Mouse (Mus musculus) heart, embryonic 10.5 days (tissue): ENCODE results near the gene Siah2. TPM values are rescaled to one million over a fixed set of nuclear protein-coding genes. Genes with fewer than 3 reads are reported as not detected.

ENCODE experiments used
- DNase-seq: peaks from one replicate; pipeline ENCODE4 v3.0.0-alpha.2; 2017; ENCODE audit warnings: low spot score
- H3K27ac ChIP-seq: fragments of 300-500 bp; sonication (generic); 2 replicates; pipeline ENCODE4 v1.5.1; 2016; ENCODE audit warnings: mild to moderate bottlenecking
- H3K27me3 ChIP-seq: fragments of 300-500 bp; sonication (generic); 2 replicates; pipeline ENCODE4 v1.6.1; 2016; ENCODE audit warnings: mild to moderate bottlenecking; ENCODE audit not compliant: poor library complexity, insufficient read depth, severe bottlenecking
- H3K36me3 ChIP-seq: fragments of 300-500 bp; sonication (generic); 2 replicates; pipeline ENCODE4 v1.6.1; 2016; ENCODE audit warnings: mild to moderate bottlenecking, moderate library complexity
- H3K4me1 ChIP-seq: fragments of 300-500 bp; sonication (generic); 2 replicates; pipeline ENCODE4 v1.6.1; 2016; ENCODE audit warnings: mild to moderate bottlenecking
- H3K4me3 ChIP-seq: fragments of 300-500 bp; sonication (generic); 2 replicates; pipeline ENCODE4 v1.5.1; 2016; ENCODE audit warnings: mild to moderate bottlenecking, moderate library complexity
- H3K9me3 ChIP-seq: fragments of 300-500 bp; sonication (generic); 2 replicates; pipeline ENCODE4 v1.6.1; 2016; ENCODE audit warnings: mild to moderate bottlenecking, moderate library complexity
- WGBS: fragments of 180-500 bp; shearing (Covaris S2); methylation state at CpG from one replicate; pipeline ENCODE4 v1.1.7; 2016; 5-methylcytosine and 5-hydroxymethylcytosine counted together
- polyA plus RNA-seq: library from polyadenylated mRNA; unstranded; fragments of >200 nt; fragmentation: Nextera tagmentation; extraction: Ambion mirVana; gene quantifications from 2 replicates; pipeline ENCODE4 v1.2.1, GENCODE M21; 2016

Gene Siah2
- polyA plus RNA-seq, 1 experiment from 2014 or later: 6.6 TPM

- Histone ChIP-seq H3K4me3 (peak within 1 kb of the TSS; percentile 64), H3K27me3 (no peaks in the 10 kb centered on the region), H3K4me1 (peaks cover 8% of the 10 kb centered on the region), H3K36me3 (no peaks in the 10 kb centered on the region), H3K27ac (peak within 1 kb of the TSS; percentile 70), H3K9me3 (no peaks in the 10 kb centered on the region)
- under 1% methylated on average over 34 of the region's 34 CpGs for WGBS
- peak; percentile 79 for DNase-seq
These were observed 55.5 kb downstream of the Siah2 start, which contains the start of gene Erich6 for GRCm38 (mm10) chr3:58636406-58637295. Erich6 (minus strand) TSS chr3:58637207.

- H3K4me1 ChIP-seq: peaks cover 4% of the 10 kb centered on the region; the same call in 1 of the 2 replicates
- no peaks in the 10 kb centered on the region for H3K36me3 ChIP-seq
- no peak for DNase-seq
- H3K9me3 ChIP-seq: no peaks in the 10 kb centered on the region
- no peaks in the 10 kb centered on the region for H3K27me3 ChIP-seq
- no peak overlapping the region for H3K4me3 ChIP-seq
- H3K27ac ChIP-seq: no peak overlapping the region
- WGBS: 70% methylated on average over 2 of the region's 2 CpGs
These were observed 60.5 kb downstream of the Siah2 start for GRCm38 (mm10) chr3:58631693-58632092.

- no peaks in the 10 kb centered on the region for H3K27me3 ChIP-seq
These were observed 67.2 kb downstream of the Siah2 start for GRCm38 (mm10) chr3:58624981-58625380.

More at GRCm38 (mm10) chr3:58624981-58625380, 67.2 kb downstream of the Siah2 start:
- 68% methylated on average over 4 of the region's 4 CpGs for WGBS
- no peaks in the 10 kb centered on the region for H3K9me3 ChIP-seq
- DNase-seq: no peak
- H3K27ac ChIP-seq: no peak overlapping the region
- no peaks in the 10 kb centered on the region for H3K4me1 ChIP-seq
- no peaks in the 10 kb centered on the region for H3K36me3 ChIP-seq
- H3K4me3 ChIP-seq: no peak overlapping the region

Other genes starting within 250 kb of the Siah2 start
- 45.2 and 47.5 TPM in 2 replicates for gene Eif2a, start 166.6 kb downstream of the Siah2 start, polyA plus RNA-seq
- 121 and 141 TPM in 2 replicates for gene Serp1, start 166.5 kb downstream of the Siah2 start, polyA plus RNA-seq
- gene Selenot, start 115.8 kb downstream of the Siah2 start, polyA plus RNA-seq: 15.5 and 17.1 TPM in 2 replicates
- gene Erich6, start 55.2 kb downstream of the Siah2 start, polyA plus RNA-seq: 0.06 TPM in 1 of 2 replicates, not detected in the other
- not detected in 2 replicates for gene Mindy4b-ps, start 129.9 kb upstream of the Siah2 start, polyA plus RNA-seq
- 0.08 and 0.11 TPM in 2 replicates for gene Clrn1, start 192.9 kb upstream of the Siah2 start, polyA plus RNA-seq